Mouse (Mus musculus): Measurements from ENCODE around the gene Rnf224. TPM values are rescaled to one million over a fixed set of nuclear protein-coding genes. Genes with fewer than 3 reads are reported as not detected.

The Rnf224 gene
- total and polyA plus RNA-seq, 3 experiments = 0.10 TPM; not detected in 2

- Histone ChIP-seq H3K27me3 (ENCODE audit: control insufficient read depth in 1 of 2, insufficient read depth in 2 of 2, low read length in 2 of 2) (no peaks in the 10 kb centered on the region), H3K27ac (ENCODE audit: control insufficient read depth, low read depth, low read length) (peak overlapping the region; percentile 70), H3K79me2 (ENCODE audit: control insufficient read depth, insufficient read depth, low read length, poor library complexity) (peaks cover 70% of the 10 kb centered on the region), H3K4me3 (ENCODE audit: control insufficient read depth in 1 of 2, insufficient read depth in 1 of 2, low read depth in 2 of 2, low read length in 2 of 2) (peak overlapping the region; percentile 46 to 63), H3K9me3 (replicated peaks; ENCODE audit: insufficient read depth, low read length) (no peaks in the 10 kb centered on the region), H3K36me3 (ENCODE audit: control insufficient read depth in 1 of 2, insufficient read depth in 2 of 2, low read length in 2 of 2) (peaks cover 0 to 41% of the 10 kb centered on the region in 2 experiments; a peak in 3 of 4 replicates), H3K4me1 (ENCODE audit: control insufficient read depth in 1 of 2, insufficient read depth in 2 of 2, low read length in 2 of 2) (peaks cover 10 to 53% of the 10 kb centered on the region in 2 experiments), H3K9ac (ENCODE audit: control insufficient read depth, low read depth, low read length, poor library complexity, severe bottlenecking) (peak overlapping the region; percentile 66)
- TF ChIP-seq KAT2A (conservative IDR thresholded peaks at IDR 0.05; ENCODE audit: low read depth, low read length) (no peak), EP300 (IDR thresholded peaks at IDR 0.05; ENCODE audit: low read depth in 1 of 2, low read length in 2 of 2) (no peak), POLR2A (IDR thresholded peaks at IDR 0.05; ENCODE audit: control insufficient read depth in 1 of 2, insufficient read depth in 1 of 2, low read depth in 1 of 2, low read length in 2 of 2, poor library complexity in 1 of 2) (0 out of 4 replicates have a peak, but pooled peaks of 1 of the 2 experiments have one; percentile 18)
- DNase-seq (ENCODE audit: low read depth, low spot score) = peak; percentile 51
Measured at GRCm38 (mm10) chr2:25267241-25267640, 30.7 kb upstream of the Rnf224 start.

GRCm38 (mm10) chr2:25266720-25267119, 30.1 kb upstream of the Rnf224 start:
- peak overlapping the region; percentile 70 for H3K27ac ChIP-seq (ENCODE audit: control insufficient read depth, low read depth, low read length)
- peak; percentile 28 for DNase-seq (ENCODE audit: low read depth, low spot score)
- TF ChIP-seq KAT2A (conservative IDR thresholded peaks at IDR 0.05; ENCODE audit: low read depth, low read length) = no peak
- peak overlapping the region; percentile 66 for H3K9ac ChIP-seq (ENCODE audit: control insufficient read depth, low read depth, low read length, poor library complexity, severe bottlenecking)
- peaks cover 10 to 53% of the 10 kb centered on the region in 2 experiments for H3K4me1 ChIP-seq (ENCODE audit: control insufficient read depth in 1 of 2, insufficient read depth in 2 of 2, low read length in 2 of 2)
- H3K79me2 ChIP-seq (ENCODE audit: control insufficient read depth, insufficient read depth, low read length, poor library complexity) = peaks cover 66% of the 10 kb centered on the region
- no peaks in the 10 kb centered on the region for H3K9me3 ChIP-seq (replicated peaks; ENCODE audit: insufficient read depth, low read length)
- peaks cover 0 to 41% of the 10 kb centered on the region in 2 experiments; a peak in 3 of 4 replicates for H3K36me3 ChIP-seq (ENCODE audit: control insufficient read depth in 1 of 2, insufficient read depth in 2 of 2, low read length in 2 of 2)
- H3K27me3 ChIP-seq (ENCODE audit: control insufficient read depth in 1 of 2, insufficient read depth in 2 of 2, low read length in 2 of 2) = no peaks in the 10 kb centered on the region
- peak overlapping the region; percentile 46 to 63 for H3K4me3 ChIP-seq (ENCODE audit: control insufficient read depth in 1 of 2, insufficient read depth in 1 of 2, low read depth in 2 of 2, low read length in 2 of 2)

- Histone ChIP-seq H3K9ac (ENCODE audit: control insufficient read depth, low read depth, low read length, poor library complexity, severe bottlenecking) (peak overlapping the region; percentile 93), H3K36me3 (ENCODE audit: control insufficient read depth in 1 of 2, insufficient read depth in 2 of 2, low read length in 2 of 2) (peaks cover 0 to 43% of the 10 kb centered on the region in 2 experiments; a peak in 3 of 4 replicates), H3K9me3 (replicated peaks; ENCODE audit: insufficient read depth, low read length) (no peaks in the 10 kb centered on the region), H3K27ac (ENCODE audit: control insufficient read depth, low read depth, low read length) (peak overlapping the region; percentile 70), H3K4me3 (ENCODE audit: control insufficient read depth in 1 of 2, insufficient read depth in 1 of 2, low read depth in 2 of 2, low read length in 2 of 2) (peak overlapping the region; percentile 90 to 95), H3K27me3 (ENCODE audit: control insufficient read depth in 1 of 2, insufficient read depth in 2 of 2, low read length in 2 of 2) (no peaks in the 10 kb centered on the region), H3K79me2 (ENCODE audit: control insufficient read depth, insufficient read depth, low read length, poor library complexity) (peaks cover 59% of the 10 kb centered on the region), H3K4me1 (ENCODE audit: control insufficient read depth in 1 of 2, insufficient read depth in 2 of 2, low read length in 2 of 2) (peaks cover 10 to 53% of the 10 kb centered on the region in 2 experiments)
- DNase-seq (ENCODE audit: low read depth, low spot score) = peak; percentile 90
- no peak for TF ChIP-seq MYB (IDR thresholded peaks at IDR 0.05; ENCODE audit: low read depth, low read length)
- no peak for TF ChIP-seq POLR2AphosphoS5 (IDR thresholded peaks at IDR 0.05; ENCODE audit: borderline replicate concordance, low read depth, low read length)
- no peak for TF ChIP-seq GATA1 (IDR thresholded peaks at IDR 0.05; ENCODE audit: low read depth, low read length)
- no peak for TF ChIP-seq USF2 (IDR thresholded peaks at IDR 0.05; ENCODE audit: borderline replicate concordance in 1 of 2, insufficient read depth in 1 of 2, low read depth in 1 of 2, low read length in 2 of 2)
- TF ChIP-seq ZC3H11A (IDR thresholded peaks at IDR 0.05; ENCODE audit: low read depth, low read length) = no peak
- peak in 1 of 2 experiments; percentile 73; a peak in 2 of 4 replicates for TF ChIP-seq POLR2A (IDR thresholded peaks at IDR 0.05; ENCODE audit: control insufficient read depth in 1 of 2, insufficient read depth in 1 of 2, low read depth in 1 of 2, low read length in 2 of 2, poor library complexity in 1 of 2)
- TF ChIP-seq RCOR1 (IDR thresholded peaks at IDR 0.05; ENCODE audit: low read depth, low read length) = no peak
- TF ChIP-seq ELF1 (IDR thresholded peaks at IDR 0.05; ENCODE audit: low read depth, low read length) = peak; percentile 83
- peak; percentile 70 for TF ChIP-seq TCF12 (IDR thresholded peaks at IDR 0.05; ENCODE audit: low read depth, low read length)
- TF ChIP-seq KAT2A (conservative IDR thresholded peaks at IDR 0.05; ENCODE audit: low read depth, low read length) = no peak
- no peak for TF ChIP-seq BHLHE40 (IDR thresholded peaks at IDR 0.05; ENCODE audit: borderline replicate concordance, low read depth, low read length)
- no peak for TF ChIP-seq RAD21 (IDR thresholded peaks at IDR 0.05; ENCODE audit: low read depth, low read length)
- no peak for TF ChIP-seq GABPA (IDR thresholded peaks at IDR 0.05; ENCODE audit: low read depth, low read length)
- peak; percentile 71 for TF ChIP-seq MXI1 (IDR thresholded peaks at IDR 0.05; ENCODE audit: low read depth, low read length)
- TF ChIP-seq ZNF384 (IDR thresholded peaks at IDR 0.05; ENCODE audit: low read depth, low read length) = no peak
- TF ChIP-seq MAZ (IDR thresholded peaks at IDR 0.05; ENCODE audit: low read depth, low read length) = peak; percentile 73; the same call in 1 of the 2 replicates
- TF ChIP-seq E2F4 (IDR thresholded peaks at IDR 0.05; ENCODE audit: borderline replicate concordance, low read depth, low read length) = no peak
- TF ChIP-seq NELFE (IDR thresholded peaks at IDR 0.05; ENCODE audit: low read depth, low read length) = peak; percentile 58
- peak; percentile 23 to 35; a peak in 2 of 4 replicates for TF ChIP-seq EP300 (IDR thresholded peaks at IDR 0.05; ENCODE audit: low read depth in 1 of 2, low read length in 2 of 2)
- no peak for TF ChIP-seq CTCF (IDR thresholded peaks at IDR 0.05 in 2 of 3, conservative IDR thresholded peaks at IDR 0.05 in 1 of 3; ENCODE audit: control insufficient read depth in 1 of 3, insufficient read depth in 1 of 3, low read depth in 2 of 3, low read length in 3 of 3, poor library complexity in 1 of 3, severe bottlenecking in 1 of 3)
- no peak for TF ChIP-seq SMC3 (IDR thresholded peaks at IDR 0.05; ENCODE audit: low read depth, low read length)
- TF ChIP-seq MAX (IDR thresholded peaks at IDR 0.05; ENCODE audit: low read length) = peak; percentile 76
- TF ChIP-seq ZKSCAN1 (IDR thresholded peaks at IDR 0.05; ENCODE audit: low read depth, low read length) = no peak
Measured at GRCm38 (mm10) chr2:25265897-25266656, 29.5 kb upstream of the Rnf224 start.
